Mouse (Mus musculus) myocyte (in vitro differentiated cells): ENCODE measurements around the gene Gorab. TPM values are rescaled to one million over a fixed set of nuclear protein-coding genes. Genes with fewer than 3 reads are reported as not detected.
A peak's percentile ranks its signal among the peaks of the same experiment; 100 is the strongest.

Source experiments
- H3K27me3 ChIP-seq: one replicate; pipeline ENCODE4 v1.6.1; 2011; ENCODE audit not compliant: control insufficient read depth, insufficient read depth, insufficient read length
- H3K36me3 ChIP-seq: one replicate; pipeline ENCODE4 v1.6.1; 2011; ENCODE audit not compliant: control insufficient read depth, insufficient read depth
- H3K4me2 ChIP-seq: one replicate; pipeline ENCODE4 v1.6.1; 2011; ENCODE audit warnings: low read depth, control low read depth
- H3K4me3 ChIP-seq: one replicate; pipeline ENCODE4 v1.5.1; 2011; ENCODE audit warnings: mild to moderate bottlenecking, control low read depth, moderate library complexity
- H3K79me2 ChIP-seq: one replicate; pipeline ENCODE4 v1.6.1; 2011; ENCODE audit not compliant: control insufficient read depth, insufficient read depth
- H3ac ChIP-seq: one replicate; pipeline ENCODE4 v1.6.1; 2011; ENCODE audit not compliant: control insufficient read depth, insufficient read length
- CEBPB ChIP-seq: IDR thresholded peaks from 2 replicates; pipeline ENCODE4 v1.6.1; 2011; ENCODE audit warnings: mild to moderate bottlenecking, moderate library complexity; ENCODE audit not compliant: poor library complexity, insufficient read depth, severe bottlenecking
- E2F4 ChIP-seq: IDR thresholded peaks from one replicate; pipeline ENCODE4 v1.6.1; 2011; ENCODE audit warnings: mild to moderate bottlenecking, control low read depth, moderate library complexity; ENCODE audit not compliant: insufficient read depth
- MAX ChIP-seq: IDR thresholded peaks from one replicate; pipeline ENCODE4 v1.6.1; 2011; ENCODE audit warnings: low read depth, mild to moderate bottlenecking, control low read depth
- MYOD1 ChIP-seq, 3 experiments: IDR thresholded peaks; one replicate each; pipeline ENCODE4 v1.6.1; 2011; ENCODE audit warnings: control low read depth in 2 of 3, low read depth in 2 of 3, mild to moderate bottlenecking in 2 of 3, moderate library complexity in 1 of 3; ENCODE audit not compliant: insufficient read length in 2 of 3, control insufficient read depth in 1 of 3
- MYOG ChIP-seq, 3 experiments: IDR thresholded peaks; one replicate each; pipeline ENCODE4 v1.6.1; 2011; ENCODE audit warnings: control low read depth in 2 of 3, low read depth in 2 of 3, mild to moderate bottlenecking in 2 of 3; ENCODE audit not compliant: insufficient read length in 2 of 3, control insufficient read depth in 1 of 3, insufficient read depth in 1 of 3
- POLR2A ChIP-seq: IDR thresholded peaks from one replicate; pipeline ENCODE4 v1.6.1; 2011; ENCODE audit warnings: low read depth, mild to moderate bottlenecking, control low read depth, moderate library complexity; ENCODE audit not compliant: insufficient read length
- POLR2AphosphoS2 ChIP-seq: IDR thresholded peaks from one replicate; pipeline ENCODE4 v1.6.1; 2011; ENCODE audit warnings: low read depth, control low read depth; ENCODE audit not compliant: insufficient read length
- REST ChIP-seq: IDR thresholded peaks from one replicate; pipeline ENCODE4 v1.6.1; 2011; ENCODE audit warnings: mild to moderate bottlenecking, control low read depth, moderate library complexity; ENCODE audit not compliant: insufficient read depth, insufficient read length
- SRF ChIP-seq: IDR thresholded peaks from one replicate; pipeline ENCODE4 v1.6.1; 2011; ENCODE audit warnings: low read depth; ENCODE audit not compliant: control insufficient read depth, insufficient read length
- TCF12 ChIP-seq: IDR thresholded peaks from one replicate; pipeline ENCODE4 v1.6.1; 2011; ENCODE audit warnings: mild to moderate bottlenecking, control low read depth; ENCODE audit not compliant: poor library complexity, insufficient read depth, severe bottlenecking
- TCF3 ChIP-seq: IDR thresholded peaks from one replicate; pipeline ENCODE4 v1.6.1; 2011; ENCODE audit warnings: low read depth, control low read depth; ENCODE audit not compliant: insufficient read length
- USF1 ChIP-seq: IDR thresholded peaks from one replicate; pipeline ENCODE4 v1.6.1; 2011; ENCODE audit warnings: low read depth, mild to moderate bottlenecking, control low read depth, moderate library complexity
- polyA plus RNA-seq: library from polyadenylated mRNA; unstranded; fragments of >200 nt; fragmentation: generic; extraction: Trizol; gene quantifications from one replicate; pipeline ENCODE4 v1.2.1, GENCODE M21; 2012; ENCODE audit warnings: missing spikeins

Gene Gorab
- polyA plus RNA-seq, result 2.9 TPM

GRCm38 (mm10) chr1:163403498-163404126, at the start of gene Gorab:
Gene Gorab (minus strand): TSS chr1:163403669.
- TF ChIP-seq E2F4 (peak; percentile 78), TCF3 (no peak), MAX (peak; percentile 100), POLR2A (peak; percentile 62)
- Histone ChIP-seq H3ac (peak within 1 kb of the TSS; percentile 90), H3K4me3 (peak within 1 kb of the TSS; percentile 94), H3K4me2 (peak within 1 kb of the TSS; percentile 88), H3K27me3 (no peaks in the 10 kb centered on the region), H3K79me2 (peaks cover 51% of the 10 kb centered on the region), H3K36me3 (no peaks in the 10 kb centered on the region)

- Histone ChIP-seq H3K4me3 (no peak overlapping the region), H3ac (no peak overlapping the region), H3K4me2 (no peak overlapping the region), H3K36me3 (no peaks in the 10 kb centered on the region), H3K79me2 (no peaks in the 10 kb centered on the region), H3K27me3 (no peaks in the 10 kb centered on the region)
- no peak for TF ChIP-seq TCF12
- no peak for TF ChIP-seq CEBPB
- TF ChIP-seq SRF, result no peak
- TF ChIP-seq MYOD1 (IDR thresholded peaks at IDR 0.05; ENCODE audit: control insufficient read depth in 1 of 3, insufficient read length in 2 of 3, low read depth in 2 of 3), result no peak
- TF ChIP-seq USF1, result no peak
- no peak for TF ChIP-seq MYOG (IDR thresholded peaks at IDR 0.05; ENCODE audit: control insufficient read depth in 1 of 3, insufficient read depth in 1 of 3, insufficient read length in 2 of 3, low read depth in 2 of 3)
- no peak for TF ChIP-seq MAX
- no peak for TF ChIP-seq REST
- TF ChIP-seq E2F4, result no peak
- no peak for TF ChIP-seq POLR2AphosphoS2
- no peak for TF ChIP-seq TCF3
Observed at GRCm38 (mm10) chr1:163443832-163444231, 40.4 kb upstream of the Gorab start.

GRCm38 (mm10) chr1:163439002-163439401, 35.5 kb upstream of the Gorab start:
- no peaks in the 10 kb centered on the region for H3K36me3 ChIP-seq
- no peak overlapping the region for H3K4me3 ChIP-seq
- no peak overlapping the region for H3K4me2 ChIP-seq
- no peak for TF ChIP-seq POLR2AphosphoS2
- TF ChIP-seq MYOG (IDR thresholded peaks at IDR 0.05; ENCODE audit: control insufficient read depth in 1 of 3, insufficient read depth in 1 of 3, insufficient read length in 2 of 3, low read depth in 2 of 3), result no peak
- TF ChIP-seq TCF12, result no peak
- no peak for TF ChIP-seq E2F4
- TF ChIP-seq USF1, result no peak
- no peak for TF ChIP-seq POLR2A
- no peak for TF ChIP-seq TCF3
- TF ChIP-seq CEBPB, result no peak
- TF ChIP-seq MAX, result no peak
- TF ChIP-seq SRF, result no peak
- H3K27me3 ChIP-seq, result no peaks in the 10 kb centered on the region
- no peaks in the 10 kb centered on the region for H3K79me2 ChIP-seq
- no peak overlapping the region for H3ac ChIP-seq

GRCm38 (mm10) chr1:163423467-163424014, 20.1 kb upstream of the Gorab start:
- Histone ChIP-seq H3K4me2 (no peak overlapping the region), H3K27me3 (no peaks in the 10 kb centered on the region), H3ac (no peak overlapping the region), H3K4me3 (no peak overlapping the region), H3K36me3 (no peaks in the 10 kb centered on the region), H3K79me2 (no peaks in the 10 kb centered on the region)
- no peak for TF ChIP-seq MYOD1 (IDR thresholded peaks at IDR 0.05; ENCODE audit: control insufficient read depth in 1 of 3, insufficient read length in 2 of 3, low read depth in 2 of 3)
- TF ChIP-seq E2F4, result no peak
- no peak for TF ChIP-seq TCF12
- no peak for TF ChIP-seq USF1
- no peak for TF ChIP-seq REST
- no peak for TF ChIP-seq SRF
- no peak for TF ChIP-seq CEBPB
- no peak for TF ChIP-seq TCF3
- TF ChIP-seq MAX, result no peak
- no peak for TF ChIP-seq MYOG (IDR thresholded peaks at IDR 0.05; ENCODE audit: control insufficient read depth in 1 of 3, insufficient read depth in 1 of 3, insufficient read length in 2 of 3, low read depth in 2 of 3)
- TF ChIP-seq POLR2A, result no peak
- no peak for TF ChIP-seq POLR2AphosphoS2

GRCm38 (mm10) chr1:163417191-163417590, 13.7 kb upstream of the Gorab start:
- TF ChIP-seq TCF3 (no peak), MYOD1 (IDR thresholded peaks at IDR 0.05; ENCODE audit: control insufficient read depth in 1 of 3, insufficient read length in 2 of 3, low read depth in 2 of 3) (no peak), MAX (no peak), POLR2AphosphoS2 (no peak), CEBPB (no peak), E2F4 (no peak), MYOG (IDR thresholded peaks at IDR 0.05; ENCODE audit: control insufficient read depth in 1 of 3, insufficient read depth in 1 of 3, insufficient read length in 2 of 3, low read depth in 2 of 3) (no peak), TCF12 (no peak), SRF (no peak)
- no peaks in the 10 kb centered on the region for H3K36me3 ChIP-seq
- H3K79me2 ChIP-seq, result no peaks in the 10 kb centered on the region
- no peak overlapping the region for H3K4me3 ChIP-seq
- no peak overlapping the region for H3ac ChIP-seq
- no peak overlapping the region for H3K4me2 ChIP-seq
- no peaks in the 10 kb centered on the region for H3K27me3 ChIP-seq
